Mouse (Mus musculus) thymus, adult 2 months (tissue): ENCODE measurements at regions not wholly inside any gene's neighbourhood (a gene's known extent, or its start where the extent isn't known, plus 50 kb on each side); places are given as distances from the start of the nearest gene placed in this dataset.

ENCODE experiments used
- CTCF ChIP-seq: fragments of 200-500 bp; IDR thresholded peaks from 2 replicates; pipeline ENCODE4 v1.5.1; 2012; ENCODE audit warnings: mild to moderate bottlenecking, control low read depth, low read length, moderate library complexity, borderline replicate concordance; ENCODE audit not compliant: control insufficient read depth, poor library complexity, insufficient read depth; ENCODE audit errors: extremely low read depth
- POLR2A ChIP-seq: fragments of 200-500 bp; IDR thresholded peaks from 2 replicates; pipeline ENCODE4 v1.6.1; 2012; ENCODE audit warnings: mild to moderate bottlenecking, low read length, control low read depth, moderate library complexity; ENCODE audit not compliant: control insufficient read depth, poor library complexity, insufficient read depth; ENCODE audit errors: extremely low read depth

- TF ChIP-seq CTCF (no peak), POLR2A (no peak)
These were observed 56.7 kb upstream of the Znrf2 start for GRCm38 (mm10) chr6:54759942-54760498.
